ENCODE assay signal across 14 mouse cellular contexts in genomic region chr17:8533828-8534227, GRCm38 (mm10). TPM values are rescaled to one million over a fixed set of nuclear protein-coding genes. Genes with fewer than 3 reads are reported as not detected.
A peak's percentile ranks its signal among the peaks of the same experiment; 100 is the strongest.
DNase-seq lines count a peak whose midpoint lies in the region; ATAC-seq and TF ChIP-seq lines count a peak whose summit lies in the region.
"Had no signal": no experiment of that assay in that cellular context is flagged by ENCODE, and none has a peak within 500 bp of the region (broad histone marks: within the 10 kb centered on the region; RNA-seq: fewer than 3 reads in every experiment).

No protein-coding gene starts in this region.

- 45% methylated on average over 3 of the region's 3 CpGs for WGBS in liver, adult 2 months
- 33% methylated on average over 3 of the region's 3 CpGs for WGBS in liver, embryonic 11.5 days
- 44% methylated on average over 3 of the region's 3 CpGs for WGBS in bone marrow, adult 2 months

- H3K4me2 ChIP-seq in liver, embryonic 11.5 days = no peak overlapping the region
- H3K4me2 ChIP-seq: lung, embryonic 15.5 days had no signal

- H3K79me2 ChIP-seq in liver, adult 2 months (ENCODE audit: control insufficient read depth, insufficient read depth, low read length) = no peaks in the 10 kb centered on the region

- no peaks in the 10 kb centered on the region for H3K36me3 ChIP-seq in liver, adult 2 months (ENCODE audit: control insufficient read depth, insufficient read depth, low read length)
- no peaks in the 10 kb centered on the region for H3K36me3 ChIP-seq in liver, embryonic 11.5 days (ENCODE audit: control insufficient read depth, insufficient read depth, low read length)
- H3K36me3 ChIP-seq: lung, embryonic 15.5 days had no signal

- 0 out of 2 replicates have a peak, but pooled peaks have one; percentile 18 for TF ChIP-seq CTCF in liver, adult 2 months (IDR thresholded peaks at IDR 0.05; ENCODE audit: low read depth, low read length)
- TF ChIP-seq CTCF in bone marrow, adult 2 months (IDR thresholded peaks at IDR 0.05; ENCODE audit: control insufficient read depth, insufficient read depth, low read length) = peak; percentile 50; the same call in 1 of the 2 replicates

- TF ChIP-seq POLR2A in liver, adult 2 months (IDR thresholded peaks at IDR 0.05; ENCODE audit: extremely low read depth, insufficient read depth, low read length) = no peak
- no peak for TF ChIP-seq POLR2A in bone marrow, adult 2 months (IDR thresholded peaks at IDR 0.05; ENCODE audit: borderline replicate concordance, control insufficient read depth, low read depth, low read length)

- no peak overlapping the region for H3K4me3 ChIP-seq in liver, adult 2 months (ENCODE audit: insufficient read depth, low read depth, low read length)
- H3K4me3 ChIP-seq in liver, embryonic 11.5 days (ENCODE audit: low read depth, low read length) = no peak overlapping the region
- no peak overlapping the region for H3K4me3 ChIP-seq in bone marrow, adult 2 months (replicated peaks; ENCODE audit: control insufficient read depth, low read depth, low read length)
- H3K4me3 ChIP-seq: lung, embryonic 15.5 days had no signal

- no peaks in the 10 kb centered on the region for H3K27me3 ChIP-seq in liver, adult 2 months (ENCODE audit: control insufficient read depth, insufficient read depth, low read length)
- no peaks in the 10 kb centered on the region for H3K27me3 ChIP-seq in liver, embryonic 11.5 days (replicated peaks; ENCODE audit: control insufficient read depth, insufficient read depth, low read length)

- no peak for ATAC-seq in CD4-positive, CD25-positive, alpha-beta regulatory T cell, adult 4 months
- no peak for ATAC-seq in liver, embryonic 11.5 days (replicated peaks; ENCODE audit: low FRiP score)

- no peaks in the 10 kb centered on the region for H3K4me1 ChIP-seq in liver, adult 2 months (ENCODE audit: control insufficient read depth, insufficient read depth, low read length)
- no peaks in the 10 kb centered on the region for H3K4me1 ChIP-seq in liver, embryonic 11.5 days (replicated peaks; ENCODE audit: control insufficient read depth, insufficient read depth, low read length)
- no peaks in the 10 kb centered on the region for H3K4me1 ChIP-seq in bone marrow, adult 2 months (ENCODE audit: control insufficient read depth, insufficient read depth, low read length)
- H3K4me1 ChIP-seq: lung, embryonic 15.5 days had no signal

- peak; percentile 35 for DNase-seq in CD4-positive, CD25-positive, alpha-beta regulatory T cell, adult 2 months (ENCODE audit: low read depth, low spot score)
- DNase-seq in liver, adult 2 months (ENCODE audit: extremely low read depth, low read depth, low spot score) = no peak
- no peak for DNase-seq in liver, embryonic 11.5 days (ENCODE audit: low spot score)
- peak; percentile 42 for DNase-seq in thymus, postnatal 0 days (ENCODE audit: low spot score)
- no peak for DNase-seq in Muller cell, postnatal 12 days (ENCODE audit: inconsistent ontology term)
- DNase-seq in retina, embryonic 14.5 days (ENCODE audit: low spot score) = no peak
- DNase-seq: cerebellum, adult 9-10 months; gastrocnemius, postnatal 14 days; heart, postnatal 10 days had no signal

- no peak overlapping the region for H3K9ac ChIP-seq in liver, adult 2 months (ENCODE audit: low read depth, low read length)
- H3K9ac ChIP-seq in liver, embryonic 11.5 days (ENCODE audit: low read depth, low read length) = no peak overlapping the region
- H3K9ac ChIP-seq: lung, embryonic 15.5 days had no signal

- no peak overlapping the region for H3K27ac ChIP-seq in liver, adult 2 months (replicated peaks; ENCODE audit: insufficient read depth, low read depth, low read length)
- H3K27ac ChIP-seq in liver, embryonic 11.5 days (ENCODE audit: low read depth, low read length) = no peak overlapping the region
- no peak overlapping the region for H3K27ac ChIP-seq in bone marrow, adult 2 months (ENCODE audit: control insufficient read depth, insufficient read depth, low read depth, low read length, poor library complexity)
- H3K27ac ChIP-seq: lung, embryonic 15.5 days had no signal

- no peaks in the 10 kb centered on the region for H3K9me3 ChIP-seq in liver, embryonic 11.5 days (ENCODE audit: control insufficient read depth, low read length)
- H3K9me3 ChIP-seq: lung, embryonic 15.5 days had no signal

RNA-seq across cellular contexts. Expression of gene Pde10a, which starts 8.7 kb away (rescaled TPM):
- 1 to 10 TPM in 1 of 2 experiments, not detected in 1; 1.1 TPM for polyA plus RNA-seq in CD4-positive, CD25-positive, alpha-beta regulatory T cell, adult 4 months (2017; shearing (Covaris generic))
- total RNA-seq in liver, adult 2 months (2014; rRNA removed) = 0.28 and 0.54 TPM in 2 replicates
- 0.52 and 0.56 TPM in 2 replicates for polyA plus RNA-seq in liver, adult 2 months (2012; rRNA removed)
- 1.4 and 1.8 TPM in 2 replicates for polyA plus RNA-seq in liver, embryonic 11.5 days (2014; fragmentation: Nextera tagmentation; extraction: Ambion mirVana)
- 3.0 and 5.5 TPM in 2 replicates for polyA plus RNA-seq in bone marrow, adult 2 months (2011; ENCODE audit: insufficient read depth, insufficient read length, low replicate concordance, missing spikeins)
- polyA plus RNA-seq in thymus, postnatal 0 days (2015; fragmentation: Nextera tagmentation; extraction: Ambion mirVana) = 3.1 and 3.3 TPM in 2 replicates
- total RNA-seq: monocyte, adult 5-6 weeks had no signal

RNA-seq across cellular contexts. Expression of gene Gm17087, which starts 32.9 kb away (rescaled TPM):
- 1 to 10 TPM in 1 of 2 experiments, not detected in 1; 3.6 TPM for polyA plus RNA-seq in CD4-positive, CD25-positive, alpha-beta regulatory T cell, adult 4 months (2017; shearing (Covaris generic))
- total RNA-seq in liver, adult 2 months (2014; rRNA removed) = not detected in 2 replicates
- polyA plus RNA-seq in liver, adult 2 months (2012; rRNA removed) = not detected in 2 replicates
- polyA plus RNA-seq in liver, embryonic 11.5 days (2014; fragmentation: Nextera tagmentation; extraction: Ambion mirVana) = not detected in 2 replicates
- not detected in 2 replicates for polyA plus RNA-seq in bone marrow, adult 2 months (2011; ENCODE audit: insufficient read depth, insufficient read length, low replicate concordance, missing spikeins)
- not detected in 2 replicates for polyA plus RNA-seq in thymus, postnatal 0 days (2015; fragmentation: Nextera tagmentation; extraction: Ambion mirVana)
- total RNA-seq: gastrocnemius, postnatal 14 days; heart, postnatal 10 days; left cerebral cortex, postnatal 10 days; monocyte, adult 5-6 weeks had no signal
- polyA plus RNA-seq: lung, embryonic 15.5 days had no signal

Comparison
In these comparisons a context has a peak if more than half of its experiments do, and no peak if none do; other contexts are left out.
1. DNase-seq: peak in CD4-positive, CD25-positive, alpha-beta regulatory T cell, adult 2 months (single experiment) and thymus, postnatal 0 days (single experiment); none in liver, adult 2 months (single experiment), liver, embryonic 11.5 days (single experiment), Muller cell, postnatal 12 days (single experiment) and retina, embryonic 14.5 days (single experiment).